ENCODE assay signal across 8 mouse cellular contexts in the genomic region with DNA sequence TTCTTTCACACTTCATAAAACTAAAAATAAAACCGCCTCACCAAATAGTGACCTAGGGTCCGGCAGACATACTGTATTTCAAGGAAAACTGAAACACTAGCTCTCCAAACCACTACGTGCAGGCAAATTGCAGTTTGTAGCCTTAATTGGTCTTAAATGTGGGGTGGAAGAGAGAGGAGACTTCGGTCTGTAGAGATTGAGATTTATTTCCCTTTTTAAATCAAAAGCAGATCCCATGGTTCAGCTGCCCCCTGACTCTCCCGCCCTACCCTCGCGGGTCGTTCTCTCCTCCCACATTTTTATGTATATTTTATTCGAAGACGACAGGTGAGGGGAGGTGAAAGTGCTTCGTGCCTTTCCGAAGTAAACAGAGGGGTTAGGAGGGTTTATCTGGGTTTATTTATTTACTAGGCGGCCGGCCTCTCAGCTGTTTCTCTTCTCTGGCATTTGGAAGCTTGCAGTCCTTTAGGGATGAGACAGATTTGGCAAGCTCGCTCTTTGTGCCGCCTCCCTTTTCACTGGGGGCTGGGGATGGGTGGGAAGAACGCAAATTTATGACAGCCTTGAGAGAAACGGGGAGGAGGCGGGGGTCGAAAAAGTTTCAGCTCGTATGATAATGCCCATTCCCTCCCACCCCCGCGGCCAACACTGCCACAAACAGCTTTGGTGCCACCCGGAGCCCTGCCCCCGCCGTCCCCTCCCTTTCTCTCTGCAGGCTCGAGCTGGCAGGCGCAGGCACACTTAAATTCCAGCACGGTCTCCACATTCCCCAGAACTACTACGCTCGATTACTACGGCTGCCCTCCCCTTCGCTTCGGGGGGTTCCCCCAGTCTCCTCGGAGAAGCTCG. TPM values are rescaled to one million over a fixed set of nuclear protein-coding genes. Genes with fewer than 3 reads are reported as not detected.
A peak's percentile ranks its signal among the peaks of the same experiment; 100 is the strongest.
DNase-seq lines count a peak whose midpoint lies in the region; ATAC-seq and TF ChIP-seq lines count a peak whose summit lies in the region.

No protein-coding gene starts in this region.

- peak overlapping the region; percentile 97 for H3K4me2 ChIP-seq in intestine, embryonic 14.5 days (ENCODE audit: low read length)

- no peaks in the 10 kb centered on the region for H3K27me3 ChIP-seq in thymus, adult 2 months (ENCODE audit: control insufficient read depth, insufficient read depth, low read length)
- no peaks in the 10 kb centered on the region for H3K27me3 ChIP-seq in intestine, embryonic 14.5 days (replicated peaks; ENCODE audit: control insufficient read depth, insufficient read depth, low read length)
- H3K27me3 ChIP-seq in megakaryocyte, embryonic 14.5 days (replicated peaks): peaks cover 20% of the 10 kb centered on the region

- H3K36me3 ChIP-seq in thymus, adult 2 months (ENCODE audit: control insufficient read depth, insufficient read depth, low read length): no peaks in the 10 kb centered on the region
- H3K36me3 ChIP-seq in intestine, embryonic 14.5 days (ENCODE audit: control insufficient read depth, insufficient read depth, low read length): no peaks in the 10 kb centered on the region
- no peaks in the 10 kb centered on the region for H3K36me3 ChIP-seq in megakaryocyte, embryonic 14.5 days (replicated peaks; ENCODE audit: low read length)

- TF ChIP-seq CTCF in thymus, adult 2 months (IDR thresholded peaks at IDR 0.05; ENCODE audit: borderline replicate concordance, control insufficient read depth, extremely low read depth, insufficient read depth, low read length, poor library complexity): no peak

- peak; percentile 60 for DNase-seq in adrenal gland, postnatal 25 days
- DNase-seq in adrenal gland, adult 2 months: no peak
- DNase-seq in thymus, adult 2 months: no peak
- no peak for DNase-seq in thymus, postnatal 10 days (ENCODE audit: low spot score in 2 of 2)
- no peak for DNase-seq in intestine, embryonic 14.5 days (ENCODE audit: low spot score)
- DNase-seq in testis, postnatal 10 days (ENCODE audit: low spot score): peak; percentile 81
- DNase-seq in urinary bladder, adult 18-20 months (ENCODE audit: low spot score in 2 of 2): no peak

- H3K4me1 ChIP-seq in thymus, adult 2 months (replicated peaks; ENCODE audit: control insufficient read depth, insufficient read depth, low read length): peaks cover 8% of the 10 kb centered on the region
- H3K4me1 ChIP-seq in intestine, embryonic 14.5 days (replicated peaks; ENCODE audit: control insufficient read depth, insufficient read depth, low read length): peaks cover 3% of the 10 kb centered on the region; the same call in 1 of the 2 replicates
- peaks cover 36% of the 10 kb centered on the region for H3K4me1 ChIP-seq in megakaryocyte, embryonic 14.5 days

- H3K9ac ChIP-seq in intestine, embryonic 14.5 days (ENCODE audit: low read length): peak overlapping the region; percentile 61

- H3K27ac ChIP-seq in thymus, adult 2 months (ENCODE audit: control insufficient read depth, insufficient read depth, low read length): peak overlapping the region; percentile 17; the same call in 1 of the 2 replicates
- H3K27ac ChIP-seq in intestine, embryonic 14.5 days (ENCODE audit: low read depth): peak overlapping the region; percentile 92

- peak overlapping the region; percentile 73 for H3K4me3 ChIP-seq in thymus, adult 2 months (ENCODE audit: control insufficient read depth, insufficient read depth, low read length)
- H3K4me3 ChIP-seq in intestine, embryonic 14.5 days (ENCODE audit: low read depth, low read length): peak overlapping the region; percentile 63
- peak overlapping the region; percentile 92 for H3K4me3 ChIP-seq in megakaryocyte, embryonic 14.5 days (replicated peaks)

- no peaks in the 10 kb centered on the region for H3K9me3 ChIP-seq in intestine, embryonic 14.5 days (ENCODE audit: control insufficient read depth, low read length)
- H3K9me3 ChIP-seq in megakaryocyte, embryonic 14.5 days: no peaks in the 10 kb centered on the region

- TF ChIP-seq POLR2A in thymus, adult 2 months (IDR thresholded peaks at IDR 0.05; ENCODE audit: control insufficient read depth, extremely low read depth, insufficient read depth, low read length, poor library complexity): no peak

- ATAC-seq in intestine, embryonic 14.5 days (replicated peaks; ENCODE audit: low FRiP score, low TSS enrichment, low read depth): peak; percentile 57

- WGBS in thymus, adult 2 months: 4% methylated on average over 36 of the region's 36 CpGs
- under 1% methylated on average over 35 of the region's 36 CpGs for WGBS in intestine, embryonic 14.5 days

RNA-seq across cellular contexts. Expression of gene Smarca2, which starts 0.7 kb away (rescaled TPM):
- total RNA-seq in adrenal gland, postnatal 25 days (2021): 85.6 and 105 TPM in 2 replicates
- 10 to 100 TPM; 71.3 to 83.9 TPM for total RNA-seq in adrenal gland, adult 2 months (2021)
- polyA plus RNA-seq in adrenal gland, adult 2 months (2012; rRNA removed): 26.2 and 30.4 TPM in 2 replicates
- polyA plus RNA-seq in thymus, adult 2 months (2012; rRNA removed): 38.9 and 41.2 TPM in 2 replicates
- polyA plus RNA-seq in intestine, embryonic 14.5 days (2014; fragmentation: Nextera tagmentation; extraction: Ambion mirVana): 47.0 and 50.0 TPM in 2 replicates
- 3.8 and 16.0 TPM in 2 replicates for polyA plus RNA-seq in megakaryocyte, embryonic 14.5 days (2012; ENCODE audit: insufficient read depth, low replicate concordance)

Comparison
In these comparisons a context has a peak if more than half of its experiments do, and no peak if none do; other contexts are left out.
1. DNase-seq: peak in adrenal gland, postnatal 25 days (single experiment) and testis, postnatal 10 days (single experiment); none in adrenal gland, adult 2 months (single experiment), thymus, adult 2 months (single experiment), thymus, postnatal 10 days (0 of 2), intestine, embryonic 14.5 days (single experiment) and urinary bladder, adult 18-20 months (0 of 2).
2. Peak in every context shown above with its lines, with median percentiles within 50 percentile points of each other: H3K4me3 ChIP-seq.